Mouse (Mus musculus) MEL (cell line): Measurements from ENCODE around the gene Sorcs2. TPM values are rescaled to one million over a fixed set of nuclear protein-coding genes. Genes with fewer than 3 reads are reported as not detected.

Experiments
- DNase-seq: peaks from one replicate; pipeline ENCODE4 v3.0.0; 2011; ENCODE audit warnings: low read depth, low spot score
- H3K27ac ChIP-seq: 2 replicates; pipeline ENCODE4 v1.5.1; 2012; ENCODE audit warnings: low read depth, mild to moderate bottlenecking, control low read depth, low read length, moderate library complexity; ENCODE audit not compliant: control insufficient read depth
- H3K27me3 ChIP-seq, 2 experiments: fragments of 150-350 bp in 1 of 2; sonication (generic) in 1 of 2; 2 replicates each; pipeline ENCODE4 v1.6.1; 2012; ENCODE audit warnings: low read length in 2 of 2, mild to moderate bottlenecking in 2 of 2, improper control_type of control experiment in 1 of 2, moderate library complexity in 1 of 2; ENCODE audit not compliant: insufficient read depth in 2 of 2, control insufficient read depth in 1 of 2
- H3K36me3 ChIP-seq, 2 experiments: 2 replicates each; pipeline ENCODE4 v1.6.1; 2012 to 2014; ENCODE audit warnings: low read length in 2 of 2, improper control_type of control experiment in 1 of 2, inconsistent platforms in 1 of 2, mild to moderate bottlenecking in 1 of 2; ENCODE audit not compliant: insufficient read depth in 2 of 2, control insufficient read depth in 1 of 2
- H3K4me1 ChIP-seq, 2 experiments: fragments of 150-350 bp in 1 of 2; sonication (generic) in 1 of 2; 2 replicates each; pipeline ENCODE4 v1.6.1; 2012; ENCODE audit warnings: low read length in 2 of 2, improper control_type of control experiment in 1 of 2, mild to moderate bottlenecking in 1 of 2; ENCODE audit not compliant: insufficient read depth in 2 of 2, control insufficient read depth in 1 of 2
- H3K4me3 ChIP-seq, 2 experiments: fragments of 150-350 bp in 1 of 2; sonication (generic) in 1 of 2; 2 replicates each; pipeline ENCODE4 v1.5.1; 2012; ENCODE audit warnings: low read depth in 2 of 2, low read length in 2 of 2, mild to moderate bottlenecking in 2 of 2, moderate library complexity in 2 of 2, control low read depth in 1 of 2, improper control_type of control experiment in 1 of 2; ENCODE audit not compliant: control insufficient read depth in 1 of 2, insufficient read depth in 1 of 2
- H3K79me2 ChIP-seq: 2 replicates; pipeline ENCODE4 v1.6.1; 2012; ENCODE audit warnings: mild to moderate bottlenecking, low read length, moderate library complexity; ENCODE audit not compliant: control insufficient read depth, poor library complexity, insufficient read depth
- H3K9ac ChIP-seq: 2 replicates; pipeline ENCODE4 v1.6.1; 2012; ENCODE audit warnings: low read depth, mild to moderate bottlenecking, control low read depth, low read length, moderate library complexity; ENCODE audit not compliant: control insufficient read depth, poor library complexity, severe bottlenecking
- H3K9me3 ChIP-seq: fragments of 150-350 bp; sonication (generic); replicated peaks from 2 replicates; pipeline ENCODE4 v1.6.1; 2012; ENCODE audit warnings: mild to moderate bottlenecking, low read length, improper control_type of control experiment, moderate library complexity; ENCODE audit not compliant: insufficient read depth
- E2F4 ChIP-seq: IDR thresholded peaks from 2 replicates; pipeline ENCODE4 v1.6.1; 2011; ENCODE audit warnings: low read depth, low read length, improper control_type of control experiment, borderline replicate concordance
- EP300 ChIP-seq, 2 experiments: IDR thresholded peaks; 2 replicates each; pipeline ENCODE4 v1.6.1; 2011; ENCODE audit warnings: improper control_type of control experiment in 2 of 2, low read length in 2 of 2, low read depth in 1 of 2, mild to moderate bottlenecking in 1 of 2
- GABPA ChIP-seq: IDR thresholded peaks from 2 replicates; pipeline ENCODE4 v1.6.1; 2012; ENCODE audit warnings: low read depth, mild to moderate bottlenecking, inconsistent platforms, low read length, improper control_type of control experiment, moderate library complexity
- GATA1 ChIP-seq: IDR thresholded peaks from 2 replicates; pipeline ENCODE4 v1.6.1; 2011; ENCODE audit warnings: low read depth, low read length, improper control_type of control experiment
- MAFK ChIP-seq: IDR thresholded peaks from 2 replicates; pipeline ENCODE4 v1.6.1; 2011; ENCODE audit warnings: low read depth, mild to moderate bottlenecking, low read length, improper control_type of control experiment, borderline replicate concordance
- MAZ ChIP-seq: IDR thresholded peaks from 2 replicates; pipeline ENCODE4 v1.6.1; 2012; ENCODE audit warnings: low read depth, mild to moderate bottlenecking, inconsistent platforms, low read length, improper control_type of control experiment
- MEF2A ChIP-seq: IDR thresholded peaks from 2 replicates; pipeline ENCODE4 v1.6.1; 2014; ENCODE audit warnings: low read depth, mild to moderate bottlenecking, inconsistent platforms, low read length, improper control_type of control experiment; ENCODE audit not compliant: poor library complexity, insufficient replicate concordance, severe bottlenecking; ENCODE audit errors: extremely low read depth
- NELFE ChIP-seq: IDR thresholded peaks from 2 replicates; pipeline ENCODE4 v1.6.1; 2011; ENCODE audit warnings: low read depth, low read length, improper control_type of control experiment
- POLR2A ChIP-seq, 2 experiments: IDR thresholded peaks; 2 replicates each; pipeline ENCODE4 v1.6.1; 2011 to 2012; ENCODE audit warnings: low read length in 2 of 2, mild to moderate bottlenecking in 2 of 2, control low read depth in 1 of 2, improper control_type of control experiment in 1 of 2, low read depth in 1 of 2, moderate library complexity in 1 of 2; ENCODE audit not compliant: control insufficient read depth in 1 of 2, insufficient read depth in 1 of 2, poor library complexity in 1 of 2
- RAD21 ChIP-seq: IDR thresholded peaks from 2 replicates; pipeline ENCODE4 v1.6.1; 2011; ENCODE audit warnings: mild to moderate bottlenecking, low read depth, low read length, improper control_type of control experiment
- RCOR1 ChIP-seq: IDR thresholded peaks from 2 replicates; pipeline ENCODE4 v1.6.1; 2012; ENCODE audit warnings: low read depth, mild to moderate bottlenecking, inconsistent platforms, low read length, improper control_type of control experiment
- SMC3 ChIP-seq: IDR thresholded peaks from 2 replicates; pipeline ENCODE4 v1.6.1; 2011; ENCODE audit warnings: low read depth, low read length, improper control_type of control experiment
- TBP ChIP-seq: IDR thresholded peaks from 2 replicates; pipeline ENCODE4 v1.8.0; 2011; ENCODE audit warnings: low read depth, low read length, improper control_type of control experiment
- UBTF ChIP-seq: IDR thresholded peaks from 2 replicates; pipeline ENCODE4 v1.6.1; 2012; ENCODE audit warnings: low read depth, mild to moderate bottlenecking, inconsistent platforms, low read length, improper control_type of control experiment, moderate library complexity, borderline replicate concordance; ENCODE audit not compliant: insufficient read depth
- USF1 ChIP-seq: IDR thresholded peaks from 2 replicates; pipeline ENCODE4 v1.6.1; 2014; ENCODE audit warnings: low read depth, mild to moderate bottlenecking, inconsistent platforms, low read length, improper control_type of control experiment, moderate library complexity
- USF2 ChIP-seq, 2 experiments: IDR thresholded peaks; 2 replicates each; pipeline ENCODE4 v1.6.1; 2011 to 2012; ENCODE audit warnings: improper control_type of control experiment in 2 of 2, low read length in 2 of 2, borderline replicate concordance in 1 of 2, inconsistent platforms in 1 of 2, low read depth in 1 of 2, mild to moderate bottlenecking in 1 of 2; ENCODE audit not compliant: insufficient read depth in 1 of 2
- ZC3H11A ChIP-seq: IDR thresholded peaks from 2 replicates; pipeline ENCODE4 v1.6.1; 2012; ENCODE audit warnings: low read depth, mild to moderate bottlenecking, inconsistent platforms, low read length, improper control_type of control experiment
- polyA plus RNA-seq, 2 experiments: library from polyadenylated mRNA; stranded (reverse) in 1 of 2; unstranded in 1 of 2; fragments of >175 nt in 1 of 2; fragments of >200 nt in 1 of 2; gene quantifications; 2 replicates each; pipeline versions ENCODE4 v1.2.1 to v1.2.4; 2012; ENCODE audit warnings: low replicate concordance in 2 of 2, low read depth in 1 of 2; ENCODE audit not compliant: insufficient read length in 2 of 2, insufficient read depth in 1 of 2, missing spikeins in 1 of 2
- total RNA-seq: library from RNA; depleted of rRNA; stranded (reverse); fragments of 300-350 nt; gene quantifications from 2 replicates; pipeline ENCODE4 v1.2.3, GENCODE M21; 2012

Gene Sorcs2
- total and polyA plus RNA-seq, 3 experiments, result not detected

GRCm38 (mm10) chr5:36178785-36179184, 219.2 kb downstream of the Sorcs2 start:
- Histone ChIP-seq H3K4me1 (no peaks in the 10 kb centered on the region), H3K27ac (no peak overlapping the region), H3K27me3 (no peaks in the 10 kb centered on the region), H3K36me3 (no peaks in the 10 kb centered on the region), H3K9me3 (no peaks in the 10 kb centered on the region), H3K4me3 (no peak overlapping the region), H3K9ac (no peak overlapping the region)
- DNase-seq, result no peak
- TF ChIP-seq RAD21 (no peak), USF2 (IDR thresholded peaks at IDR 0.05; ENCODE audit: borderline replicate concordance in 1 of 2, insufficient read depth in 1 of 2, low read depth in 1 of 2, low read length in 2 of 2) (no peak)
- TF ChIP-seq, all 39 proteins: peak for 0
- no peaks in the 10 kb centered on the region for H3K79me2 ChIP-seq

- TF ChIP-seq GABPA (no peak), USF1 (no peak), MAZ (no peak), POLR2A (IDR thresholded peaks at IDR 0.05; ENCODE audit: control insufficient read depth in 1 of 2, insufficient read depth in 1 of 2, low read depth in 1 of 2, low read length in 2 of 2, poor library complexity in 1 of 2) (no peak)
- Histone ChIP-seq H3K9me3 (no peaks in the 10 kb centered on the region), H3K79me2 (no peaks in the 10 kb centered on the region), H3K9ac (no peak overlapping the region), H3K27me3 (no peaks in the 10 kb centered on the region), H3K4me3 (no peak overlapping the region), H3K36me3 (no peaks in the 10 kb centered on the region), H3K27ac (no peak overlapping the region), H3K4me1 (no peaks in the 10 kb centered on the region)
- no peak for DNase-seq
These were observed 219.7 kb downstream of the Sorcs2 start for GRCm38 (mm10) chr5:36178215-36178614.

GRCm38 (mm10) chr5:36176873-36177272, 221.1 kb downstream of the Sorcs2 start:
- no peak overlapping the region for H3K27ac ChIP-seq
- no peaks in the 10 kb centered on the region for H3K79me2 ChIP-seq
- no peaks in the 10 kb centered on the region for H3K27me3 ChIP-seq
- no peaks in the 10 kb centered on the region for H3K4me1 ChIP-seq
- H3K4me3 ChIP-seq, result no peak overlapping the region
- DNase-seq, result no peak
- TF ChIP-seq SMC3, result no peak
- no peak for TF ChIP-seq RCOR1
- no peak for TF ChIP-seq ZC3H11A
- no peak for TF ChIP-seq E2F4
- no peak for TF ChIP-seq MAFK
- TF ChIP-seq UBTF, result no peak
- TF ChIP-seq EP300 (IDR thresholded peaks at IDR 0.05; ENCODE audit: low read depth in 1 of 2, low read length in 2 of 2), result no peak
- no peak for TF ChIP-seq TBP
- TF ChIP-seq NELFE, result no peak
- TF ChIP-seq USF1, result no peak
- TF ChIP-seq GATA1, result no peak
- TF ChIP-seq MEF2A, result no peak
- no peaks in the 10 kb centered on the region for H3K36me3 ChIP-seq
- no peak overlapping the region for H3K9ac ChIP-seq
- H3K9me3 ChIP-seq, result no peaks in the 10 kb centered on the region
